Mouse (Mus musculus) midbrain, embryonic 15.5 days (tissue): Measurements from ENCODE around the gene Alkal2. TPM values are rescaled to one million over a fixed set of nuclear protein-coding genes. Genes with fewer than 3 reads are reported as not detected.

Source experiments
- ATAC-seq: fragments of 200-750 bp; cut with Nextera tagmentation; replicated peaks from 2 replicates; pipeline ENCODE4 v1.8.0; 2017; ENCODE audit warnings: moderate TSS enrichment
- H3K27ac ChIP-seq: fragments of 300-500 bp; sonication (generic); 2 replicates; pipeline ENCODE4 v1.5.1; 2015; ENCODE audit warnings: mild to moderate bottlenecking, inconsistent platforms
- H3K27me3 ChIP-seq: fragments of 300-500 bp; sonication (generic); replicated peaks from 2 replicates; pipeline ENCODE4 v1.6.1; 2015; ENCODE audit warnings: inconsistent platforms
- H3K36me3 ChIP-seq: fragments of 300-500 bp; sonication (generic); replicated peaks from 2 replicates; pipeline ENCODE4 v1.6.1; 2015; ENCODE audit warnings: inconsistent platforms
- H3K4me1 ChIP-seq: fragments of 300-500 bp; sonication (generic); 2 replicates; pipeline ENCODE4 v1.6.1; 2015; ENCODE audit warnings: inconsistent platforms
- H3K4me2 ChIP-seq: fragments of 300-500 bp; sonication (generic); 2 replicates; pipeline ENCODE4 v1.6.1; 2015; ENCODE audit warnings: inconsistent platforms, mild to moderate bottlenecking, moderate library complexity
- H3K4me3 ChIP-seq: fragments of 300-500 bp; sonication (generic); 2 replicates; pipeline ENCODE4 v1.5.1; 2015; ENCODE audit warnings: mild to moderate bottlenecking, inconsistent platforms
- H3K9ac ChIP-seq: fragments of 300-500 bp; sonication (generic); 2 replicates; pipeline ENCODE4 v1.6.1; 2015; ENCODE audit warnings: mild to moderate bottlenecking, inconsistent platforms
- H3K9me3 ChIP-seq: fragments of 300-500 bp; sonication (generic); 2 replicates; pipeline ENCODE4 v1.6.1; 2016; ENCODE audit warnings: inconsistent platforms
- WGBS: fragments of 180-500 bp; shearing (Covaris S2); methylation state at CpG from one replicate; pipeline ENCODE4 v1.1.7; 2015; ENCODE audit warnings: mixed read lengths; 5-methylcytosine and 5-hydroxymethylcytosine counted together
- polyA plus RNA-seq: library from polyadenylated mRNA; unstranded; fragments of >200 nt; fragmentation: Nextera tagmentation; extraction: Ambion mirVana; gene quantifications from 2 replicates; pipeline ENCODE4 v1.2.1, GENCODE M21; 2015

The Alkal2 gene
- polyA plus RNA-seq, 1 experiment from 2014 or later: 0.23 TPM

GRCm38 (mm10) chr12:30888003-30888402, 3.9 kb downstream of the Alkal2 start:
- no peak for ATAC-seq
- 87% methylated on average over 4 of the region's 4 CpGs for WGBS
- H3K9me3 ChIP-seq: no peaks in the 10 kb centered on the region

GRCm38 (mm10) chr12:30890067-30890466, 5.9 kb downstream of the Alkal2 start:
- ATAC-seq: peak; percentile 87
- WGBS: 39% methylated on average over 5 of the region's 5 CpGs

More at GRCm38 (mm10) chr12:30888003-30888402, 3.9 kb downstream of the Alkal2 start:
- no peak overlapping the region for H3K9ac ChIP-seq
- no peak overlapping the region for H3K4me2 ChIP-seq
- no peak overlapping the region for H3K4me3 ChIP-seq
- peaks cover 15% of the 10 kb centered on the region for H3K4me1 ChIP-seq
- peaks cover 24% of the 10 kb centered on the region for H3K27me3 ChIP-seq
- no peak overlapping the region for H3K27ac ChIP-seq
- no peaks in the 10 kb centered on the region for H3K36me3 ChIP-seq

GRCm38 (mm10) chr12:30891438-30891837, 7.3 kb downstream of the Alkal2 start:
- H3K9me3 ChIP-seq: no peaks in the 10 kb centered on the region
- whole genome bisulfite sequencing: 88% methylated on average over 7 of the region's 7 CpGs
- no peaks in the 10 kb centered on the region for H3K4me1 ChIP-seq
- no peaks in the 10 kb centered on the region for H3K27me3 ChIP-seq
- no peak overlapping the region for H3K4me3 ChIP-seq
- no peak overlapping the region for H3K4me2 ChIP-seq
- no peak for ATAC-seq
- peaks cover 5% of the 10 kb centered on the region; the same call in 1 of the 2 replicates for H3K36me3 ChIP-seq
- H3K9ac ChIP-seq: no peak overlapping the region
- no peak overlapping the region for H3K27ac ChIP-seq

More at GRCm38 (mm10) chr12:30890067-30890466, 5.9 kb downstream of the Alkal2 start:
- H3K27ac ChIP-seq: no peak overlapping the region
- peaks cover under 1% of the 10 kb centered on the region; the same call in 1 of the 2 replicates for H3K4me1 ChIP-seq
- H3K9ac ChIP-seq: no peak overlapping the region
- H3K36me3 ChIP-seq: peaks cover 5% of the 10 kb centered on the region; the same call in 1 of the 2 replicates
- H3K4me2 ChIP-seq: no peak overlapping the region
- no peak overlapping the region for H3K4me3 ChIP-seq
- H3K27me3 ChIP-seq: peaks cover 11% of the 10 kb centered on the region
- H3K9me3 ChIP-seq: no peaks in the 10 kb centered on the region

GRCm38 (mm10) chr12:30897039-30897438, 12.9 kb downstream of the Alkal2 start:
- Histone ChIP-seq H3K27me3 (no peaks in the 10 kb centered on the region), H3K9ac (no peak overlapping the region), H3K4me1 (no peaks in the 10 kb centered on the region), H3K9me3 (no peaks in the 10 kb centered on the region), H3K4me2 (no peak overlapping the region), H3K36me3 (peaks cover 14% of the 10 kb centered on the region; the same call in 1 of the 2 replicates), H3K4me3 (no peak overlapping the region), H3K27ac (no peak overlapping the region)
- ATAC-seq: no peak
- 96% methylated on average over 4 of the region's 4 CpGs for whole genome bisulfite sequencing

DNA sequence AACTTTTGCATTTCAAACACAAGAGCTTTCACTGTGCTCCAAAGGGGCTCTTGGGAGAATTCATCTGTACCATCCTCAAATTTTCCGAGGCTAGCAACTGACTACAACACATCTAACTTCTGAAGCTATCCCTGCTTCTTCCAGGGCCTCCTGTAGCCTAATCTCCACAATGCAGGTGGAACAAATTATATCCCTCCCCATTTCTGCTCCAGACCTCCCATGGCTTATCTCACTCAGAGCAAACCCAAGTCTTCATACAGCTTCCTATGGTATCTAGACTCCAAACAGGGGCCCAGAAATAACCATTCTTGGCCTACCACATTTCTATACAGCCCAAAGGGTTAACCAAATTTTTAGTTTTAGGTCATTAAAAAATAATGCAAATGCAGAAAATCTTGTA, 24.5 kb downstream of the Alkal2 start:
- no peak overlapping the region for H3K9ac ChIP-seq

DNA sequence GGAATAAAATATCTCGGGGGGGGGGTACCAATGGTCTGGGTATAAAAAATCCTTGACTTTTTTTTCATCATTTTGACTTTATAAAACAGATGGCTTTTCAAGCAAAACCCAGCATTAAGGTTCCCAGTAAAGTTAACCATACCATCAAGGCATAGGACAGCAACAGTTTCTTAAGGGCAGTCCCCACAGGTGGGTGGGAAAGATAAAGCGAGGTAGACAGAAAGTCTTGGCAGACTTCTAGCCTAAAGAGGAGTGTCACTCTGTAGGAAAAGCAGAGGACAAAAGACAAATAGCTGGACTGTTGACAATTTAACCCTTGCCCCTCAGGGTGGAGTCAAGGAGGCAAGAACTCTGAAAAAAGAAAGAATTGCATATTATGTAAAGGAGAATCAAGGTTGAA, 25.8 kb downstream of the Alkal2 start:
- Histone ChIP-seq H3K4me2 (no peak overlapping the region), H3K27ac (no peak overlapping the region), H3K9ac (no peak overlapping the region), H3K27me3 (no peaks in the 10 kb centered on the region), H3K4me1 (peaks cover 22% of the 10 kb centered on the region), H3K4me3 (no peak overlapping the region), H3K36me3 (no peaks in the 10 kb centered on the region), H3K9me3 (no peaks in the 10 kb centered on the region)
- 89% methylated on average over 2 of the region's 2 CpGs for WGBS
- ATAC-seq: no peak

More for the DNA sequence above, 24.5 kb downstream of the Alkal2 start:
- Histone ChIP-seq H3K36me3 (peaks cover 6% of the 10 kb centered on the region; the same call in 1 of the 2 replicates), H3K9me3 (no peaks in the 10 kb centered on the region), H3K27me3 (no peaks in the 10 kb centered on the region), H3K27ac (no peak overlapping the region), H3K4me3 (no peak overlapping the region), H3K4me2 (no peak overlapping the region), H3K4me1 (peaks cover 22% of the 10 kb centered on the region)
- WGBS: 89% methylated on average over 1 of the region's 1 CpGs
- ATAC-seq: no peak

DNA sequence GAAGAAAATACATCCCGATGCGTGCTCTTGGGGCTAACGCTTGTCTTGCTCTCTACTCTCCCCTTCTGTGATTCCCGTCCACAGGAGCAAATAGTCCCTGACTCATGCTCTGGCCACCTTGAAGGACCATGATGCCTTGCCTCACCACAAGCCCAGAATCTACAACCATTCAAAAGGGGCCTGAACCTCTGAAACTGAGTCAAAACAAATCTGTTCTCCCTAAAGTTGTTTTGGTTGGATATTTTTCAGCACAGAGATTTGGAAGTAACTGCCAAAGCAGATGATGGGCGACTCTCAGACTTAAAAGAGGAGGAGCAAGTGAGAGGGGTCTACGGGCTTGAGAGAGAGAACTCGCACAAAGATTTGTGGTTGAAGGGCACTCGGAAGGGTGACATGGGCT, 26.7 kb downstream of the Alkal2 start:
- H3K4me2 ChIP-seq: peak overlapping the region; percentile 69
- 17% methylated on average over 8 of the region's 8 CpGs for WGBS
- H3K9me3 ChIP-seq: no peaks in the 10 kb centered on the region
- peaks cover 22% of the 10 kb centered on the region for H3K4me1 ChIP-seq
- H3K36me3 ChIP-seq: no peaks in the 10 kb centered on the region
- H3K27me3 ChIP-seq: no peaks in the 10 kb centered on the region
- H3K4me3 ChIP-seq: peak overlapping the region; percentile 64
- H3K9ac ChIP-seq: peak overlapping the region; percentile 72
- no peak for ATAC-seq
- peak overlapping the region; percentile 51; the same call in 1 of the 2 replicates for H3K27ac ChIP-seq

DNA sequence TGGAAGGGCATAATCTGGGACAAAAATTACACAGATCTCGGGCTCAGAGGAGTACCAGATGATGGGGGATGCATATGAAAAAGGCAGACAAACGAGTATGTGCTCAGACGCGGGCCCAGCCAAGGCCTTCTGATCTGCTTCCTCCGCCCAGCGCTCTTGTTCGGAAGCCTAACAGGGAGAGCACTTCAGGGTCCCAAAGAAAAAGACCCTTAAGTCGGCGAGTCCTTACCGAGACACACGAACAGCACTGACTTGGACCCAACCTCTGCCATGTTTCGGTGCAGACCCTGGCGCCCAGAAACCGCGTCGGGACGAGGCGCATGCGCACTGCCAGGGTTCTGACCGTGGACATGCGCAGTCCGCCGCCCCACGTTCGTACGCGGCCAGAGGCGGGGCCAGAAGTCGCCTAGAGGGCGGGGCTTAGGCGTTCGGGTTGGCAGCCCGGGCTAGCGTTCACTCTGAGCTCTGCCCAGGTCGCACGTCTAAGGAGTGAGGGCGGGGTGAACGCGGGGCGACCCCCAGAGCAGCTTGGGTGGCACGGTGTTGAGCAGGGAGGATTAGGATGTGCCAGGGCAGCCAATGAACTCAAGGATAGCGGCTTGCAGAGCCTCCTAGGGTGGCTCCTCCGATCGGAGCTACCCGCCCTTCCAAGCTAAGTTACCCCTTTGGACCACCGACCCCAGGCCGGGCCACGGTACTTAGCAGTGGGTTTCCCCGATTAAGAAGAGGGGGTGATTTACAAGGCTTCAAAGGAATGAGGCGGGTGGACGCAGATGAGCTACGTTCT, 27.3 kb downstream of the Alkal2 start, which contains the start of the genes Acp1 and Sh3yl1:
Acp1 (minus strand) TSS at position 329 of the 787 bp plus-strand sequence.
Sh3yl1 (plus strand) TSS at position 408 of the 787 bp plus-strand sequence.
- peak within 1 kb of the TSS; percentile 69 for H3K4me2 ChIP-seq
- no peaks in the 10 kb centered on the region for H3K27me3 ChIP-seq
- peak; percentile 98 for ATAC-seq
- H3K27ac ChIP-seq: peak within 1 kb of the TSS; percentile 74
- no peaks in the 10 kb centered on the region for H3K36me3 ChIP-seq
- peaks cover 22% of the 10 kb centered on the region for H3K4me1 ChIP-seq
- no peaks in the 10 kb centered on the region for H3K9me3 ChIP-seq
- peak within 1 kb of the TSS; percentile 64 for H3K4me3 ChIP-seq
- under 1% methylated on average over 52 of the region's 52 CpGs for WGBS
- H3K9ac ChIP-seq: peak within 1 kb of the TSS; percentile 72

GRCm38 (mm10) chr12:30912048-30912381, 27.9 kb downstream of the Alkal2 start:
- Histone ChIP-seq H3K27me3 (no peaks in the 10 kb centered on the region), H3K4me3 (peak overlapping the region; percentile 64), H3K9me3 (no peaks in the 10 kb centered on the region), H3K27ac (peak overlapping the region; percentile 74), H3K4me2 (peak overlapping the region; percentile 69), H3K9ac (peak overlapping the region; percentile 72), H3K36me3 (no peaks in the 10 kb centered on the region), H3K4me1 (peaks cover 22% of the 10 kb centered on the region)
- no peak; the same call in none of the 2 replicates for ATAC-seq
- 1% methylated on average over 19 of the region's 19 CpGs for WGBS

DNA sequence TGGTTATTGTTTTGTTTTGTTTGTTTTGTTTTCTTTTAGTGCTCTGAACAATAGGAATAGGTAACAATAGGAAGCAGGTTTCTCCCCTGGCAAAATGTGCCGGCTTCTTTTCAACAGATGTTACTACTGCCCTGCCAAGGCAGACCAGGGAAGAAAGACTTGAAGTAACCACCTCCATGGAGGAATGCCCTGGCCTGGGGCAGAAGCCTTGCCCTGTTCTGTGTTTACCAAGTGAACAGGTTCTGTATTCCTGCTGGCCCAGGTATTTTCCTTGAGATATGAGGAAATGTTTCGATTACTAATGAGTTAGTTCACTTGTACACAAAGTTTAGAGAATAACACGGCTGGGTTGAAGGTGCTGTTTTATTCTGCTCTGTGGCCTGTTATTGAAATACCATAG, 28.7 kb downstream of the Alkal2 start:
- H3K36me3 ChIP-seq: no peaks in the 10 kb centered on the region
- H3K27ac ChIP-seq: no peak overlapping the region
- H3K9me3 ChIP-seq: no peaks in the 10 kb centered on the region
- peak overlapping the region; percentile 64 for H3K4me3 ChIP-seq
- peaks cover 22% of the 10 kb centered on the region for H3K4me1 ChIP-seq
- H3K4me2 ChIP-seq: peak overlapping the region; percentile 69
- no peaks in the 10 kb centered on the region for H3K27me3 ChIP-seq
- 65% methylated on average over 3 of the region's 3 CpGs for WGBS
- peak overlapping the region; percentile 72; the same call in 1 of the 2 replicates for H3K9ac ChIP-seq
- no peak for ATAC-seq

- WGBS: 78% methylated on average over 3 of the region's 3 CpGs
- ATAC-seq: no peak
Observed at GRCm38 (mm10) chr12:30922401-30922800, 38.3 kb downstream of the Alkal2 start.

GRCm38 (mm10) chr12:30928182-30928581, 44.1 kb downstream of the Alkal2 start:
- no peaks in the 10 kb centered on the region for H3K4me1 ChIP-seq
- no peak overlapping the region for H3K4me2 ChIP-seq
- WGBS: 85% methylated on average over 6 of the region's 6 CpGs
- no peaks in the 10 kb centered on the region for H3K9me3 ChIP-seq
- no peak overlapping the region for H3K4me3 ChIP-seq
- H3K27me3 ChIP-seq: no peaks in the 10 kb centered on the region
- no peak overlapping the region for H3K27ac ChIP-seq
- no peak for ATAC-seq
- peaks cover 14% of the 10 kb centered on the region; the same call in 1 of the 2 replicates for H3K36me3 ChIP-seq
- no peak overlapping the region for H3K9ac ChIP-seq

More at GRCm38 (mm10) chr12:30922401-30922800, 38.3 kb downstream of the Alkal2 start:
- H3K4me2 ChIP-seq: no peak overlapping the region
- no peaks in the 10 kb centered on the region for H3K27me3 ChIP-seq
- H3K9me3 ChIP-seq: no peaks in the 10 kb centered on the region
- no peaks in the 10 kb centered on the region for H3K4me1 ChIP-seq
- H3K27ac ChIP-seq: no peak overlapping the region
- no peak overlapping the region for H3K4me3 ChIP-seq
- H3K36me3 ChIP-seq: peaks cover 10% of the 10 kb centered on the region; the same call in 1 of the 2 replicates
- no peak overlapping the region for H3K9ac ChIP-seq
